Mouse (Mus musculus): ENCODE results near the gene Zfhx2. TPM values are rescaled to one million over a fixed set of nuclear protein-coding genes. Genes with fewer than 3 reads are reported as not detected.

The Zfhx2 gene
- total and polyA plus RNA-seq, 3 experiments: 0.07 to 0.59 (median 0.30) TPM

DNA sequence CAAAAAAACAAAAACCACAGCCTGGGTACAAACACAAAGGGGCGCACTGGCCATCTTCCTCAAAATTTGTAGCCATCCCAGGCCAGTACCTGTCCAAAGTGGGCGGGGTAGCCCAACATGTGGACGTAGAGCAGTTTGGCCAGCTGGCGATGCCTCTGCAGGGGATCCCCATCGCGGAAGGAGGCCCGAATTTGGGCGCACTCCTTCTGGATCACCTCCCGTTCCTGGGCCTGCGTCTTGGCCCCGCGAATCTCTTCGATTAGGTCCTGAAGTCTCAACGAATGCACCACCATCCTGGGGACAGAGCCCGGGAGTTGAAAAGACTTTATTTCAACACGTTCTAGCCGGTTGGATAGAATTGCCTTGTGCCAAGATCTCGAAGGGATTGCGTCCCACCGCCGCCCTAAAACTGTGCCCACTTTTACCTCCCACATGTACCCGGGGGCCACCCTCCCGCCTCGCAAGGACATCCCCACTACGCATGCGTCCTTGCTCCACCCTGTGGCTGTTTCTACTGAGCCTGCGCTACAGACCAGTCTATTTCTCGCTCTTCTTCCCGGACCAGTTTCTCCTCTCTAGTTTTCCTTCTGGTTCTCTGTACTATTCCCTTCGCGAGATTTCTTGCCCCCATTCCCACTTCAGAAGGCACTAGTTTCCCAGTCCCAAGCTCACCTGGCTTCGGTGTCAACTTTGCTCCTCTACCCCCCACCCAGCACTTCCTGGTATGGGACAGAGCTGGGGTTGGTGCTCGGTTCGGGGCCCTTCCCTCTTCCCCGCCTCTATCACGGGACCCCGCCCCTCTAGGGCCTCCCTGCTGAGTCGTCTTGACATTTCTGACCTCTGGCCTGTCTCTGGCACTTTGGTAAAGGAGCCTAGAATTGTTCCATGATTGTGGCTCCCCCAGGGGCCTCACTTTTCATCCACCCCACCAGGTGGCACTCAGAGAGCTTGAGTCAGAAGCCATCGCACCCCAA, 14.0 kb upstream of the Zfhx2 start, which contains the start of gene Ap1g2 (continued):
- TF ChIP-seq NELFE (IDR thresholded peaks at IDR 0.05; ENCODE audit: low read depth, low read length) (peak; percentile 87), ELF1 (IDR thresholded peaks at IDR 0.05; ENCODE audit: low read depth, low read length) (peak; percentile 98), MAX (IDR thresholded peaks at IDR 0.05; ENCODE audit: low read length) (peak; percentile 77), EP300 (IDR thresholded peaks at IDR 0.05; ENCODE audit: low read length) (peak; percentile 48), HCFC1 (IDR thresholded peaks at IDR 0.05; ENCODE audit: low read depth, low read length) (peak; percentile 63; the same call in 1 of the 2 replicates), ZKSCAN1 (IDR thresholded peaks at IDR 0.05; ENCODE audit: borderline replicate concordance, low read depth, low read length) (no peak), TCF12 (IDR thresholded peaks at IDR 0.05; ENCODE audit: low read depth, low read length) (peak; percentile 69), RCOR1 (conservative IDR thresholded peaks at IDR 0.05; ENCODE audit: low read depth, low read length) (no peak), E2F4 (IDR thresholded peaks at IDR 0.05; ENCODE audit: insufficient replicate concordance, low read depth, low read length) (no peak), USF2 (conservative IDR thresholded peaks at IDR 0.05; ENCODE audit: low read depth, low read length) (no peak)

- in situ Hi-C loops (cut with MboI; ENCODE audit: low pct_ligation_motif_present, low pct_unique_long_range_greater_than_20kb, low sequenced_read_pairs) (no loop called here), dilution Hi-C loops (cut with MboI; ENCODE audit: extremely low pct_ligation_motif_present, extremely low pct_unique_long_range_greater_than_20kb, low sequenced_read_pairs) (no loop called here)
- peaks cover 8% of the 10 kb centered on the region for H3K27me3 ChIP-seq (replicated peaks)
- H3K27ac ChIP-seq (ENCODE audit: insufficient read depth, low read depth): no peak overlapping the region
- DNase-seq (ENCODE audit: extremely low read depth): no peak
- peaks cover 34 to 47% of the 10 kb centered on the region in 2 experiments for H3K36me3 ChIP-seq (replicated peaks in 1 of 2; ENCODE audit: control insufficient read depth in 1 of 2, insufficient read depth in 1 of 2, low read length in 1 of 2)
- H3K4me2 ChIP-seq (ENCODE audit: insufficient read depth, low read depth, poor library complexity, severe bottlenecking): peak overlapping the region; percentile 77
- H3K4me1 ChIP-seq (ENCODE audit: control insufficient read depth in 1 of 2, insufficient read depth in 2 of 2): peaks cover 6 to 31% of the 10 kb centered on the region in 2 experiments
- H3K4me3 ChIP-seq (replicated peaks in 1 of 3; ENCODE audit: low read depth in 2 of 3, low read length in 2 of 3, poor library complexity in 1 of 3): peak overlapping the region in 2 of 3 experiments; percentile 62 to 83
- TF ChIP-seq MXI1 (IDR thresholded peaks at IDR 0.05; ENCODE audit: low read depth, low read length): no peak
- TF ChIP-seq USF2 (conservative IDR thresholded peaks at IDR 0.05; ENCODE audit: low read depth, low read length): no peak
- TF ChIP-seq POLR2A (IDR thresholded peaks at IDR 0.05; ENCODE audit: low read depth, low read length): no peak
- TF ChIP-seq ELF1 (IDR thresholded peaks at IDR 0.05; ENCODE audit: low read depth, low read length): no peak
- no peak for TF ChIP-seq MEF2A (IDR thresholded peaks at IDR 0.05; ENCODE audit: borderline replicate concordance, low read depth, low read length)
- no peak for TF ChIP-seq SMC3 (IDR thresholded peaks at IDR 0.05; ENCODE audit: low read depth, low read length)
- TF ChIP-seq CHD1 (IDR thresholded peaks at IDR 0.05; ENCODE audit: low read depth, low read length): no peak
- no peak for TF ChIP-seq MAZ (IDR thresholded peaks at IDR 0.05; ENCODE audit: low read depth, low read length)
- TF ChIP-seq ETS1 (conservative IDR thresholded peaks at IDR 0.05; ENCODE audit: low read depth, low read length): no peak
- TF ChIP-seq MYC (IDR thresholded peaks at IDR 0.05; ENCODE audit: low read depth, low read length): no peak
- TF ChIP-seq RCOR1 (conservative IDR thresholded peaks at IDR 0.05; ENCODE audit: low read depth, low read length): no peak
- TF ChIP-seq GABPA (IDR thresholded peaks at IDR 0.05; ENCODE audit: insufficient replicate concordance, low read depth, low read length): no peak
- TF ChIP-seq JUND (conservative IDR thresholded peaks at IDR 0.05; ENCODE audit: low read depth, low read length): no peak
- no peak for TF ChIP-seq CTCF (conservative IDR thresholded peaks at IDR 0.05 in 1 of 2, IDR thresholded peaks at IDR 0.05 in 1 of 2; ENCODE audit: low read depth in 2 of 2, low read length in 2 of 2)
- no peak for TF ChIP-seq E2F4 (IDR thresholded peaks at IDR 0.05; ENCODE audit: insufficient replicate concordance, low read depth, low read length)
- H3K79me2 ChIP-seq (replicated peaks; ENCODE audit: control insufficient read depth, extremely low read depth, insufficient read depth, poor library complexity, severe bottlenecking): no peaks in the 10 kb centered on the region
- H3K9me3 ChIP-seq (replicated peaks; ENCODE audit: low read length): no peaks in the 10 kb centered on the region
- H3K9ac ChIP-seq (ENCODE audit: insufficient read depth, low read depth): peak overlapping the region; percentile 79; the same call in 1 of the 2 replicates
Measured at GRCm38 (mm10) chr14:55105386-55105785, 13.3 kb upstream of the Zfhx2 start.
